Mouse (Mus musculus) urinary bladder, postnatal 4 days (tissue): ENCODE measurements around the gene Frk.

Experiments
- DNase-seq, 2 experiments: peaks; one replicate each; pipeline ENCODE4 v3.0.0; 2021 to 2022; ENCODE audit warnings: low spot score in 2 of 2

Frk gene

GRCm38 (mm10) chr10:34617216-34617615 lies 134.0 kb downstream of the Frk start:
- DNase-seq: no peak

- no peak for DNase-seq
Measured at GRCm38 (mm10) chr10:34618490-34618889, 135.3 kb downstream of the Frk start.

- DNase-seq: peak in 1 of 2 experiments; percentile 55
Measured at GRCm38 (mm10) chr10:34620540-34620939, 137.3 kb downstream of the Frk start.

GRCm38 (mm10) chr10:34638245-34638644 lies 155.0 kb downstream of the Frk start:
- DNase-seq: no peak
